Mouse (Mus musculus): ENCODE measurements around the gene Pax7. TPM values are rescaled to one million over a fixed set of nuclear protein-coding genes. Genes with fewer than 3 reads are reported as not detected.

The Pax7 gene
- polyA plus RNA-seq, 1 experiment = not detected

DNA sequence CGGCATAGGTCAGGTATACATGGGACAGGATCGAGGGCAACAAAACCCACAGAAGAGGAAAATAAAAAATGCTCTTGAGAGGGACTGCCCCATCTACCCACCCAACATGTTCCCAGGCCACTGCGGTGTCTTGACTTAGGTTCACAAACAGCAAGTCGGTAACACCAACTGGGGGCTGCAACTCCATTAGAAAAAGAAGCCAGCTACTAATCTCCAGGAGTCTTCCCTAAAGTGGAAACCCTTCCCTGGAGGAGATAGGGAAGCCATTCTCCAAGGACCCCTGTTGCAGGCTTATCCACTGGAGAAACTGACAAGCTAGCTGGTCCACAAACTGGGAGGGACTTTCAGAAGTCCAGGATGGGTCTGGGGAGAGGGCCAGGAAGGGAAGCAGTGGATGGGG, 21.4 kb downstream of the Pax7 start:
- WGBS = 50% methylated on average over 4 of the region's 4 CpGs
- TF ChIP-seq CTCF (IDR thresholded peaks at IDR 0.05; ENCODE audit: control insufficient read depth, insufficient read depth, low read length) = no peak
- no peak for TF ChIP-seq POLR2A (IDR thresholded peaks at IDR 0.05; ENCODE audit: borderline replicate concordance, control insufficient read depth, low read depth, low read length)
- Histone ChIP-seq H3K4me3 (replicated peaks; ENCODE audit: control insufficient read depth, low read depth, low read length) (no peak overlapping the region), H3K4me1 (ENCODE audit: control insufficient read depth, insufficient read depth, low read length) (no peaks in the 10 kb centered on the region; the same call in 1 of the 2 replicates), H3K27ac (ENCODE audit: control insufficient read depth, insufficient read depth, low read depth, low read length, poor library complexity) (no peak overlapping the region)

DNA sequence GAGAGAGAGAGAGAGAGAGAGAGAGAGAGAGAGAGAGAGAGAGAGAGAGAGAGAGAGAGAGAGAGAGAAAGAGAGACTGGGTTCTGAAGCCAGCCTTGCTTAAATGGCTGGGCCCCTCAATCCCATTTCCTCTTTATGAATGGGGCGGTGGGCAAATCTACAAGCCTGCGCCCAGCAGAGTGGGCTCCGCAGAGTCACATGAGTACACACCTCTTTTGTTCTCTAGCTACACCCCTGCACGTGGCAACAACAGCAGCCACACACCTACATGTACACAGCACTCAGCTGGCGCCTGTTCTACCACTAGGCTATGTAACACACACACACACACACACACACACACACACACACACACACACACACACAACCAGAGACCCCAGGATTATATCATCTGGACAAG, 21.9 kb downstream of the Pax7 start:
- WGBS = 65% methylated on average over 5 of the region's 5 CpGs
- no peak overlapping the region for H3K4me3 ChIP-seq (replicated peaks; ENCODE audit: control insufficient read depth, low read depth, low read length)
- no peak overlapping the region for H3K27ac ChIP-seq (ENCODE audit: control insufficient read depth, insufficient read depth, low read depth, low read length, poor library complexity)
- H3K4me1 ChIP-seq (ENCODE audit: control insufficient read depth, insufficient read depth, low read length) = no peaks in the 10 kb centered on the region; the same call in 1 of the 2 replicates
- no peak for TF ChIP-seq CTCF (IDR thresholded peaks at IDR 0.05; ENCODE audit: control insufficient read depth, insufficient read depth, low read length)
- TF ChIP-seq POLR2A (IDR thresholded peaks at IDR 0.05; ENCODE audit: borderline replicate concordance, control insufficient read depth, low read depth, low read length) = no peak

DNA sequence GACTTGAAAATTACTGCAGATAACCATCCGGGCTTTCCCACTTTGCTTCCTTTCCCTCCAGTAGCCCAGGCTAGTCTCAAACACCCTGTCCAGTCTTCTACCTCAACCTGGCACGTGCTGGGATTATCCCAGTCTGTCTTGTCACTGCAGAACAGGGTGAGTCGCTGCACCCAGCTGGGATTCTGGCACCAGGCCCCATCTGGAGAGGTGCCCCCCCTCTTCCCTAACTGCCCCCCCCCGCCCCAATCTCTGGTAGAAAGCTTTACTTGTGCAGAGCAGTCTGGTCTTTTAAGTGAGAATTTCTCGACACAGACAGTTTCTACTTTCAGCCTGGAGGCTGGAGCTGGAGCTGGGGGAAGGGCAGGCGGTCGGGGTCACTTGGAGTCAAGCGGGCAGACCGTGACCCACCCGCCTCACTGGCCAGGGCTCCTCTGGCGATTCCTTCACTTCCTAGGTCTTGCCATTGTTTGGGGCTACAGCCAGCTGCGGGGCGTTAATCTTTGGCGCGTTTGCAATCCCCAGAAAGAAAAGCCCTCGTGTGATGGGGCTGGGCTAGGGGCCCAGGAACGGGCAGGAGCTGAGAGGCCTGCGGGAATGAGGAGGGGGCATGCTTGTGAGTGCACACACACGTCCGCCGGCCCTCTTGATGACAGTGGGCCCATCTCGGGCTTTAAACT, 22.4 kb downstream of the Pax7 start:
- 29% methylated on average over 22 of the region's 22 CpGs for WGBS
- Histone ChIP-seq H3K4me3 (replicated peaks; ENCODE audit: control insufficient read depth, low read depth, low read length) (no peak overlapping the region), H3K4me1 (ENCODE audit: control insufficient read depth, insufficient read depth, low read length) (no peaks in the 10 kb centered on the region; the same call in 1 of the 2 replicates), H3K27ac (ENCODE audit: control insufficient read depth, insufficient read depth, low read depth, low read length, poor library complexity) (no peak overlapping the region)
- TF ChIP-seq POLR2A (IDR thresholded peaks at IDR 0.05; ENCODE audit: borderline replicate concordance, control insufficient read depth, low read depth, low read length) (no peak), CTCF (IDR thresholded peaks at IDR 0.05; ENCODE audit: control insufficient read depth, insufficient read depth, low read length) (no peak)

DNA sequence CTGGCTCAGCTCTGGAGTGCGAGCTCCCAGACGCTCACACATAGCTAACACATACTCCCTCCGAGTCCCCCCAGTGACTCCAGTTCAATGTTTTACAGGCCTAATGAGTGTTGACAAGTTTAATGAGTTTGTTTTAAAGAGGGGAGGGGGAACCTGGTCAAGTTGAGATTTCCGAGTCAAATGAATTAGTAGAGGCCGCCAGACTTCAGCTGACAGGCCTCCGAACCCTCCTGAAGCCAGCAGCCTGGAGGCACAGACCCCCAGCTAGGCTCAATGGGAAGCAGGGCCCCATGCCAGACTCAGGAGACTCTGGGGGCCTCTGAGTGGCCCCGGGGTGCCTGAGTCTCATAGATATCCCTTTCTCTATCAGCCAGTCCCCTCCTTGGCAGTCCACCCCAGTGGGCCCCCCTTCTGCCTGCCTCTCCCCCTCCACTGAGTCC, 23.9 kb downstream of the Pax7 start:
- Histone ChIP-seq H3K4me1 (ENCODE audit: control insufficient read depth, insufficient read depth, low read length) (no peaks in the 10 kb centered on the region; the same call in 1 of the 2 replicates), H3K4me3 (replicated peaks; ENCODE audit: control insufficient read depth, low read depth, low read length) (no peak overlapping the region), H3K27ac (ENCODE audit: control insufficient read depth, insufficient read depth, low read depth, low read length, poor library complexity) (no peak overlapping the region)
- WGBS = 65% methylated on average over 7 of the region's 7 CpGs
- TF ChIP-seq CTCF (IDR thresholded peaks at IDR 0.05; ENCODE audit: control insufficient read depth, insufficient read depth, low read length) = no peak
- no peak for TF ChIP-seq POLR2A (IDR thresholded peaks at IDR 0.05; ENCODE audit: borderline replicate concordance, control insufficient read depth, low read depth, low read length)

DNA sequence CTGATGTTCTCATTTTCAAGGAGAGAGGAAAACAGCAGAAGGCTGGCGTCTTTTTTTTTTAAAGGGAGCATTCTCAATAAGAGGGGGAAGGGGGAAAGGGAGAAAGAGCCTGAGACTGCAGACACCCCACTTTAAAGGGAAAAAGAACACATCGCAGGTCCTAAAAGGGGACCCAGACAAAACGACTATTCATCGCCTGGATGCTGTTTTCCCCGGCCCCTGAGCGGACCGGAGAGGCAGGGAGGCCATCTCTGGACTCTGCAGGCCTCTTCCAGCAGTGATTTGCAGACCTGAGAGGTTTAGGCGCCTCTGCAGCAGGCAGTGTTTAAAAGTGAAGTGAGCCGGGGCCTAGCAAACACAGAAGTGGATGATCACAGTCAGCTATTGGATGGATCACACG, 25.5 kb downstream of the Pax7 start:
- no peak for TF ChIP-seq POLR2A (IDR thresholded peaks at IDR 0.05; ENCODE audit: borderline replicate concordance, control insufficient read depth, low read depth, low read length)
- no peak for TF ChIP-seq CTCF (IDR thresholded peaks at IDR 0.05; ENCODE audit: control insufficient read depth, insufficient read depth, low read length)
- WGBS = 43% methylated on average over 10 of the region's 10 CpGs
- Histone ChIP-seq H3K4me3 (replicated peaks; ENCODE audit: control insufficient read depth, low read depth, low read length) (no peak overlapping the region), H3K27ac (ENCODE audit: control insufficient read depth, insufficient read depth, low read depth, low read length, poor library complexity) (no peak overlapping the region), H3K4me1 (ENCODE audit: control insufficient read depth, insufficient read depth, low read length) (no peaks in the 10 kb centered on the region)

DNA sequence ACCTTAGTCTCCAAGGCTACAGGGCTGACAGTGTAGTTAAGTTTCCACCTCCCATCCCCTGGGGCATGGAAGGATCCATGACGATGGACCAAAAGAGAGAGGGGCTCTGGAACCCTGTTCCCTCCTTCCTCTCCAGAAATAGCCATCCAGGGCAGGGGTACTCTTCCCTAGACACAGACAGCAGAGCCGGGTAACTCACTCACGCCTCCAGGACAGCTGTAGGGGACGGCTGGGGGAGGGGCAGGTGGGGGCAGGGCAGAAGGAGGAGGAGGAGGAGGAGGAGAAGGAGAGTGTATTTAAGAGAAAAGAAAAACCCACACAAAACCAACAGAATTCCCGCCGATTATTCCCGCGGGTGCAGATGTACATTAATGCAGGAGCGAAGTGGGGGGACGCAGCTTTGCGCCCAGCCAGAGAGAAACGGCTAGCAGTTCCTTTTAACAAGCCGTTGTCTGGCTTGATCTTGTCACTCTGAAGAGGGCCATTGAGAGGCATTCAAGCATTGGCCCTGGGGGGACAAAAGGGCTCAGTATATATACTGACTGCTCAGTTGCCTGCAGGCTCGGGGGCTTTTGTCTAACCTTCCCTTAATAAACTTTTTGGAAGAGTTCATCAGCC, 26.0 kb downstream of the Pax7 start:
- no peak overlapping the region for H3K27ac ChIP-seq (ENCODE audit: control insufficient read depth, insufficient read depth, low read depth, low read length, poor library complexity)
- H3K4me1 ChIP-seq (ENCODE audit: control insufficient read depth, insufficient read depth, low read length) = no peaks in the 10 kb centered on the region
- 35% methylated on average over 14 of the region's 14 CpGs for WGBS
- H3K4me3 ChIP-seq (replicated peaks; ENCODE audit: control insufficient read depth, low read depth, low read length) = no peak overlapping the region
- TF ChIP-seq POLR2A (IDR thresholded peaks at IDR 0.05; ENCODE audit: borderline replicate concordance, control insufficient read depth, low read depth, low read length) = no peak
- no peak for TF ChIP-seq CTCF (IDR thresholded peaks at IDR 0.05; ENCODE audit: control insufficient read depth, insufficient read depth, low read length)

DNA sequence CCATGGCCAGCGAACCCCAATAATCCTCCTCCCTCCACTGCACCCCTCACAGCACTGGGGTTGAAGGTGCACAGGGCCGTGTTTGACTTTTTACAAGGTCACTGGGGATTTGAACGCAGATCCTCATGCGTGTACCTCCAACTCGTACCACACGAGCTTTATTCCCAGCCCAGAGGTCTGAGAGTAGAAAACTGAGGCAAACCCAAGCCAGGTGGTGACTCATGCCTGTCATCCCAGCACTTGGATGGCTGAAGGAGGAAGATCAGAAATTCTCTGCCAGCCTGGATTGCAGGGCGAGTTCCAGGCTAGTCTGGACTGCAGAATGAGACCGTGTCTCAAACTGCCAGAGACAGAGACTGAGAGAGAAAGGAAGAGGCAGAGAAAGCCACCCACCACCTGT, 28.4 kb downstream of the Pax7 start:
- 65% methylated on average over 8 of the region's 8 CpGs for WGBS
- TF ChIP-seq CTCF (IDR thresholded peaks at IDR 0.05; ENCODE audit: control insufficient read depth, insufficient read depth, low read length) = no peak
- no peak for TF ChIP-seq POLR2A (IDR thresholded peaks at IDR 0.05; ENCODE audit: borderline replicate concordance, control insufficient read depth, low read depth, low read length)
- Histone ChIP-seq H3K4me3 (replicated peaks; ENCODE audit: control insufficient read depth, low read depth, low read length) (no peak overlapping the region), H3K4me1 (ENCODE audit: control insufficient read depth, insufficient read depth, low read length) (no peaks in the 10 kb centered on the region), H3K27ac (ENCODE audit: control insufficient read depth, insufficient read depth, low read depth, low read length, poor library complexity) (no peak overlapping the region)

DNA sequence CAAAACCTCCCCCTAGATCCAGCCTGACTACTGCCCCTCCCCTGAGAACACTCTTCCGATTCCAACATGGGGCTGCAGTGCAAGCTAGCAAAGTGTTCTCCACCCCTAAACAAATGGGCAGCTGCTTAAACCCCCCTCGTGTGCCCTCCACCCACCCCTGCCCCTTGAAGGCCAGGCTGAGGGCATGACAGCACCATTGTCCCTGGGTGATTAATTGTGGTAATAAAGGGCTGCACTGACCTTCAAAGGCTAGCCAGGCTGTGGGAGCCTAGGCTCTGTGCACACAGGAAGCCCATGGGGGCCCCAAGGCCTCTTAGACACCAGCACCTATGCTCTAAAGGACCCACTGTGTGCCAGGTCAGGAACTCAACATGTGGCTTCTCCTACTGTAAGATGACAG, 29.3 kb downstream of the Pax7 start:
- Histone ChIP-seq H3K4me1 (ENCODE audit: control insufficient read depth, insufficient read depth, low read length) (no peaks in the 10 kb centered on the region), H3K4me3 (replicated peaks; ENCODE audit: control insufficient read depth, low read depth, low read length) (no peak overlapping the region), H3K27ac (ENCODE audit: control insufficient read depth, insufficient read depth, low read depth, low read length, poor library complexity) (no peak overlapping the region)
- no peak for TF ChIP-seq CTCF (IDR thresholded peaks at IDR 0.05; ENCODE audit: control insufficient read depth, insufficient read depth, low read length)
- TF ChIP-seq POLR2A (IDR thresholded peaks at IDR 0.05; ENCODE audit: borderline replicate concordance, control insufficient read depth, low read depth, low read length) = no peak
- 13% methylated on average over 2 of the region's 2 CpGs for WGBS

All from bone marrow, adult 2 months (tissue).